Comparison of ENCODE assay signal across 19 mouse cellular contexts in genomic region chr14:55819845-55820405, GRCm38 (mm10). TPM values are rescaled to one million over a fixed set of nuclear protein-coding genes. Genes with fewer than 3 reads are reported as not detected.
DNase-seq lines count a peak whose midpoint lies in the region; ATAC-seq lines count a peak whose summit lies in the region.
"Had no signal": no experiment of that assay in that cellular context is flagged by ENCODE, and none has a peak within 500 bp of the region (broad histone marks: within the 10 kb centered on the region; RNA-seq: fewer than 3 reads in every experiment).

No protein-coding gene starts in this region.

- no peak overlapping the region for H3K4me3 ChIP-seq in kidney, embryonic 16.5 days (ENCODE audit: low read length)
- H3K4me3 ChIP-seq in embryonic facial prominence, embryonic 10.5 days = no peak overlapping the region
- H3K4me3 ChIP-seq: forebrain, embryonic 13.5 days; layer of hippocampus, adult 2 months; liver, embryonic 13.5 days had no signal

- peaks cover 12% of the 10 kb centered on the region; the same call in 1 of the 2 replicates for H3K4me1 ChIP-seq in kidney, embryonic 16.5 days (ENCODE audit: insufficient read depth, low read length)
- H3K4me1 ChIP-seq in embryonic facial prominence, embryonic 10.5 days = peaks cover 30% of the 10 kb centered on the region

- ATAC-seq in kidney, embryonic 16.5 days (ENCODE audit: low FRiP score, low TSS enrichment) = no peak
- ATAC-seq: forebrain, embryonic 13.5 days; hindbrain, embryonic 16.5 days had no signal

- no peak overlapping the region for H3K27ac ChIP-seq in kidney, embryonic 16.5 days (ENCODE audit: low read length)
- no peak overlapping the region for H3K27ac ChIP-seq in embryonic facial prominence, embryonic 10.5 days (replicated peaks)
- H3K27ac ChIP-seq: forebrain, embryonic 13.5 days; layer of hippocampus, adult 2 months; liver, embryonic 13.5 days had no signal

- H3K36me3 ChIP-seq in kidney, embryonic 16.5 days (ENCODE audit: insufficient read depth, low read length) = no peaks in the 10 kb centered on the region
- H3K36me3 ChIP-seq in embryonic facial prominence, embryonic 10.5 days (replicated peaks) = no peaks in the 10 kb centered on the region
- H3K36me3 ChIP-seq: liver, embryonic 13.5 days had no signal

- no peak overlapping the region for H3K4me2 ChIP-seq in kidney, embryonic 16.5 days (replicated peaks; ENCODE audit: low read depth, low read length)
- H3K4me2 ChIP-seq: forebrain, embryonic 13.5 days; liver, embryonic 13.5 days had no signal

- peak; percentile 0 for DNase-seq in gastrocnemius, adult 18-20 months (ENCODE audit: low spot score)
- no peak for DNase-seq in gastrocnemius, postnatal 25 days
- DNase-seq in kidney, postnatal 10 days = peak; percentile 3
- peak; percentile 0 for DNase-seq in right cerebral cortex, postnatal 4 days
- DNase-seq in right cerebral cortex, adult 2 months (ENCODE audit: low spot score in 2 of 2) = no peak
- DNase-seq in testis, postnatal 10 days (ENCODE audit: low spot score) = peak; percentile 29
- DNase-seq in embryonic facial prominence, embryonic 10.5 days (ENCODE audit: low spot score) = no peak
- DNase-seq: cerebellum, adult 11-12 months; kidney, adult 18-20 months; liver, embryonic 13.5 days; right cerebral cortex, adult 18-20 months; thymus, postnatal 14 days had no signal

- H3K9ac ChIP-seq in kidney, embryonic 16.5 days (replicated peaks; ENCODE audit: low read length) = no peak overlapping the region
- H3K9ac ChIP-seq: forebrain, embryonic 13.5 days; liver, embryonic 13.5 days had no signal

- H3K9me3 ChIP-seq in kidney, embryonic 16.5 days (ENCODE audit: low read length) = no peaks in the 10 kb centered on the region
- H3K9me3 ChIP-seq in embryonic facial prominence, embryonic 10.5 days = no peaks in the 10 kb centered on the region
- H3K9me3 ChIP-seq: forebrain, embryonic 13.5 days; liver, embryonic 13.5 days had no signal

- 79% methylated on average over 7 of the region's 7 CpGs for WGBS in kidney, embryonic 16.5 days
- 82% methylated on average over 7 of the region's 7 CpGs for WGBS in embryonic facial prominence, embryonic 10.5 days

- H3K27me3 ChIP-seq in kidney, embryonic 16.5 days (ENCODE audit: insufficient read depth, low read length) = no peaks in the 10 kb centered on the region
- H3K27me3 ChIP-seq in embryonic facial prominence, embryonic 10.5 days (replicated peaks; ENCODE audit: low read depth, poor library complexity, severe bottlenecking) = no peaks in the 10 kb centered on the region
- H3K27me3 ChIP-seq: forebrain, embryonic 13.5 days had no signal

RNA-seq across cellular contexts. Expression of gene Nfatc4, which starts 3.0 kb away (rescaled TPM):
- total RNA-seq in gastrocnemius, adult 18-20 months (2021) = 1 to 10 TPM; 1.5 to 3.3 TPM
- total RNA-seq in gastrocnemius, postnatal 25 days (2021) = 1 to 10 TPM; 3.2 to 5.9 TPM
- 38.2 and 38.7 TPM in 2 replicates for polyA plus RNA-seq in kidney, embryonic 16.5 days (2015; fragmentation: Nextera tagmentation; extraction: Ambion mirVana)
- polyA plus RNA-seq in embryonic facial prominence, embryonic 10.5 days (2016; fragmentation: Nextera tagmentation; extraction: Ambion mirVana) = 94.5 and 113 TPM in 2 replicates
- total RNA-seq: CH12.LX; granulocyte monocyte progenitor cell, adult 5-6 weeks; megakaryocyte-erythroid progenitor cell, adult 5-6 weeks had no signal

RNA-seq across cellular contexts. Expression of gene Ripk3, which starts 31.3 kb away (rescaled TPM):
- total RNA-seq in gastrocnemius, adult 18-20 months (2021) = 1 to 10 TPM; 1.6 to 2.5 TPM
- total RNA-seq in gastrocnemius, postnatal 25 days (2021) = 1 to 10 TPM; 1.3 to 1.7 TPM
- 39.3 and 43.4 TPM in 2 replicates for polyA plus RNA-seq in kidney, embryonic 16.5 days (2015; fragmentation: Nextera tagmentation; extraction: Ambion mirVana)
- polyA plus RNA-seq in embryonic facial prominence, embryonic 10.5 days (2016; fragmentation: Nextera tagmentation; extraction: Ambion mirVana) = 21.4 and 24.1 TPM in 2 replicates

RNA-seq across cellular contexts. Expression of gene Nynrin, which starts 33.9 kb away (rescaled TPM):
- 1 to 10 TPM; 1.2 to 1.8 TPM for total RNA-seq in gastrocnemius, adult 18-20 months (2021)
- total RNA-seq in gastrocnemius, postnatal 25 days (2021) = 1 to 10 TPM; 2.6 to 4.1 TPM
- 22.5 and 25.1 TPM in 2 replicates for polyA plus RNA-seq in kidney, embryonic 16.5 days (2015; fragmentation: Nextera tagmentation; extraction: Ambion mirVana)
- polyA plus RNA-seq in embryonic facial prominence, embryonic 10.5 days (2016; fragmentation: Nextera tagmentation; extraction: Ambion mirVana) = 36.0 and 38.1 TPM in 2 replicates

RNA-seq across cellular contexts. Expression of gene Adcy4, which starts 36.0 kb away (rescaled TPM):
- total RNA-seq in gastrocnemius, adult 18-20 months (2021) = 1 to 10 TPM; 3.8 to 9.1 TPM
- 1 to 10 TPM; 6.4 to 6.5 TPM for total RNA-seq in gastrocnemius, postnatal 25 days (2021)
- polyA plus RNA-seq in kidney, embryonic 16.5 days (2015; fragmentation: Nextera tagmentation; extraction: Ambion mirVana) = 16.7 and 19.7 TPM in 2 replicates
- polyA plus RNA-seq in embryonic facial prominence, embryonic 10.5 days (2016; fragmentation: Nextera tagmentation; extraction: Ambion mirVana) = 10.7 and 11.4 TPM in 2 replicates
- total RNA-seq: CH12.LX; granulocyte monocyte progenitor cell, adult 5-6 weeks; megakaryocyte-erythroid progenitor cell, adult 5-6 weeks had no signal

RNA-seq across cellular contexts. Expression of gene Ltb4r1, which starts 54.2 kb away (rescaled TPM):
- under 1 TPM; 0.16 to 0.17 TPM for total RNA-seq in gastrocnemius, adult 18-20 months (2021)
- not detected for total RNA-seq in gastrocnemius, postnatal 25 days (2021)
- 0.54 and 0.92 TPM in 2 replicates for polyA plus RNA-seq in kidney, embryonic 16.5 days (2015; fragmentation: Nextera tagmentation; extraction: Ambion mirVana)
- 0.10 and 0.35 TPM in 2 replicates for polyA plus RNA-seq in embryonic facial prominence, embryonic 10.5 days (2016; fragmentation: Nextera tagmentation; extraction: Ambion mirVana)
- total RNA-seq: layer of hippocampus, adult 2 months had no signal
- polyA plus RNA-seq: forebrain, embryonic 13.5 days had no signal

Comparison
In these comparisons a context has a peak if more than half of its experiments do, and no peak if none do; other contexts are left out.
1. DNase-seq: peak in gastrocnemius, adult 18-20 months (single experiment), kidney, postnatal 10 days (single experiment), right cerebral cortex, postnatal 4 days (single experiment) and testis, postnatal 10 days (single experiment); none in gastrocnemius, postnatal 25 days (single experiment), right cerebral cortex, adult 2 months (0 of 2) and embryonic facial prominence, embryonic 10.5 days (single experiment).